Mouse (Mus musculus): ENCODE measurements at regions not wholly inside any gene's neighbourhood (a gene's known extent, or its start where the extent isn't known, plus 50 kb on each side); places are given as distances from the start of the nearest gene placed in this dataset.

DNA sequence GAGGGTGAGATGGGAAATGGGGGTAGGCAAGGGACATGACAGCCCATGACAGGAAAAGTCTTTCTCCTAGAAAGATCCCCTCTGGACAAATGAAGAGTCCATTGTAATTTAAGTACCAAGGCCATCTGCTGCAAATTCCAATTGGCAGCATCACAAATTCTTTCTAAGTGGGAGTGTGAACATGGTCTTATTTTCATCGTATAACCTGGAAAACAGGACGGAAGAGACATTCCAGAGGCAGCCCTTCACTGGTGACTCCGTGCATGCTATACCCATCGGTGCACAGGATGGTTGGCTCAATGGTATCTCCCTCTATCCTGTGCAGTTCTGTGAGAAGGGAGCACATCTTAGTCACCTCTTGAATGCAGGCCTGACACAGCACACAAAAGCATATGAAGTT lies 249.8 kb downstream of the Gm9195 start:
- Histone ChIP-seq H3K27me3 (ENCODE audit: insufficient read depth, low read length) (no peaks in the 10 kb centered on the region), H3K9me3 (ENCODE audit: low read depth, low read length) (no peaks in the 10 kb centered on the region), H3K4me3 (ENCODE audit: low read depth, low read length) (no peak overlapping the region), H3K9ac (no peak overlapping the region), H3K36me3 (ENCODE audit: insufficient read depth) (no peaks in the 10 kb centered on the region), H3K27ac (ENCODE audit: low read depth) (no peak overlapping the region), H3K4me1 (ENCODE audit: insufficient read depth) (no peaks in the 10 kb centered on the region), H3K4me2 (no peak overlapping the region)
- 82% methylated on average over 4 of the region's 4 CpGs for WGBS
- no peak for TF ChIP-seq CTCF (IDR thresholded peaks at IDR 0.05; ENCODE audit: low read depth)
- DNase-seq (no peak), ATAC-seq (ENCODE audit: insufficient read depth) (no peak)

DNA sequence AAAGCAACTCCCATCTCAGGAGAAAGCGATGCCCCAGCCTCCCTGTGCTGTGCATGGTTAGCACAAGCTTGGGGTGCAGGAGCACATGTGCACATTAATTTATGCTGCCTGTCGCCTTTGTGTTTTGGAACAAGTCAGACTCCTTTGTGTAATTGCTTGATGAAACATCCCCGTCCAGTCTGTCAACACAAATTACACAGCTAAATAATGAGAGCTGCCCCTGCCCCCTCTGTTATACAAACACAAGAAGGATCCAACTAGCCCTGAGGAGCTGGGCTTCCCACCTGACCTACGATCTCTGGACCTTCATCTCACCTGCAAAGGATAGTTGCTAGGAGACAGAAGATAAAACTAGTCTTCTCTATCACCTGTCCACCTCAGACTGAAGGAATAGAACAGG lies 251.4 kb downstream of the Gm9195 start:
- Histone ChIP-seq H3K9me3 (ENCODE audit: low read depth, low read length) (no peaks in the 10 kb centered on the region), H3K4me3 (ENCODE audit: low read depth, low read length) (no peak overlapping the region), H3K36me3 (ENCODE audit: insufficient read depth) (no peaks in the 10 kb centered on the region), H3K27ac (ENCODE audit: low read depth) (no peak overlapping the region), H3K4me1 (ENCODE audit: insufficient read depth) (no peaks in the 10 kb centered on the region), H3K4me2 (no peak overlapping the region), H3K9ac (no peak overlapping the region), H3K27me3 (ENCODE audit: insufficient read depth, low read length) (no peaks in the 10 kb centered on the region)
- no peak for DNase-seq
- no peak for TF ChIP-seq CTCF (IDR thresholded peaks at IDR 0.05; ENCODE audit: low read depth)
- no peak for ATAC-seq (ENCODE audit: insufficient read depth)
- 26% methylated on average over 4 of the region's 4 CpGs for WGBS

DNA sequence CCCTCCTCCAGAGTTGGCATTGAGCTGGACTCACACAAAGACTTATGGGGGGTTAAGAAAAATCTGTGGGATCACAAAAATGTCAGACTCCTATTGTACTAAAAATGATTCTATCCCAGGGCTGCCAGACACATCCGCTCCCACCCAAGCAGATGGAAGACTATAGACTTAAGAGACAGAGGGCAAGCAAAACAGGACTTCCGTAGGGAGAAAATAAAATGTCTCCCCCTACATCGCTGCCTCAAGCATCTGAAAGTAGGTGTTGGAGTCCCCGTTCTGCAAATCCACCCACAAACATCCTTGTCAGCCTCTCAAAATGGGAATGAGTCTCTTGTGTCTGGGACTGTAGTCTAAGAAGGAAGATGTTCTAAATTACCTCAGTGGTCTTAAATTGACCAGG lies 253.3 kb downstream of the Gm9195 start:
- no peak for ATAC-seq (ENCODE audit: insufficient read depth)
- no peaks in the 10 kb centered on the region for H3K9me3 ChIP-seq (ENCODE audit: low read depth, low read length)
- no peak overlapping the region for H3K9ac ChIP-seq
- H3K27me3 ChIP-seq (ENCODE audit: insufficient read depth, low read length): no peaks in the 10 kb centered on the region
- no peak overlapping the region for H3K4me2 ChIP-seq
- TF ChIP-seq CTCF (IDR thresholded peaks at IDR 0.05; ENCODE audit: low read depth): no peak
- 91% methylated on average over 4 of the region's 4 CpGs for WGBS
- no peak for DNase-seq
- H3K27ac ChIP-seq (ENCODE audit: low read depth): no peak overlapping the region
- H3K4me1 ChIP-seq (ENCODE audit: insufficient read depth): no peaks in the 10 kb centered on the region
- H3K36me3 ChIP-seq (ENCODE audit: insufficient read depth): no peaks in the 10 kb centered on the region
- no peak overlapping the region for H3K4me3 ChIP-seq (ENCODE audit: low read depth, low read length)

DNA sequence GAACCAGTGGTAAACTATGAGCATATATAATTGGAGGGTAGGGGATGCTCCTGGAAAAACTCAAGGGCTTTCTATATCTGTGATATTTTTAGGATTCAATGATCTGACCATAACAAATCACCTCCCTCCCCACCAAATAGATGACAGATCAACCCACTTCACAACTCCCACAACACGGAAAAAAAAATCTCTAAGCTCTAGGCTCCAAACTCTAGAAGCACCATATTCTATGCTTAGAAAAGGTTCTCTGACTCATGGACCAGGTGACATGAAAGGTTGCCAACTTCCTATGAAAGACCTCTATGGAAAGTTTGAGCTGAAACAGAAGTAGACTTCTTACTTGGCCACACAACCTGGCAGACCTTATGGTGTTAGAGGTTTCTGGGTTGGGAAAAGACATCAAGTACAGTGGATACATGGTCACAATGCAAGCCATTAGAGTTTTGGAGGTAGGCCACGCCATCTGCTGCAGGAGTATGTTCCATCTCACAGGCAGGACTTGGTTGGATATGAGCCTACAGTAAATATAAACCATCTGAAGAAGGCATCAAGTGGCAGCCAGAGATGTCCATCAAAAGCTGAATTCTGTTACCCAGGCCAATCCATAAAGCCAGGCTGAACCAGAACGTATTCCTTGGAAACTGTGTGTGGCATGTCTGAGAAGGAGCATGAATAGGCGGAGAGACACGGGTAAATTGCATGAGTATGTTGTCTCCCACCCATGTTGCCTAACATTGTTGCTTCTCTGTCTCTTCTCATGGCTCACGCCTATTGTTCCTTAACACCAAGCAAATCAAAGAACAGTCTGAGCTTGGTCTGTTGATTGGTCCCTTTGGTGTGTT lies 257.2 kb downstream of the Gm9195 start:
- ATAC-seq (ENCODE audit: insufficient read depth): no peak
- H3K9me3 ChIP-seq (ENCODE audit: low read depth, low read length): no peaks in the 10 kb centered on the region
- WGBS: 74% methylated on average over 6 of the region's 6 CpGs
- H3K36me3 ChIP-seq (ENCODE audit: insufficient read depth): no peaks in the 10 kb centered on the region
- H3K27me3 ChIP-seq (ENCODE audit: insufficient read depth, low read length): no peaks in the 10 kb centered on the region
- no peak overlapping the region for H3K27ac ChIP-seq (ENCODE audit: low read depth)
- no peaks in the 10 kb centered on the region for H3K4me1 ChIP-seq (ENCODE audit: insufficient read depth)
- H3K4me2 ChIP-seq: no peak overlapping the region
- DNase-seq: no peak
- no peak overlapping the region for H3K9ac ChIP-seq
- no peak overlapping the region for H3K4me3 ChIP-seq (ENCODE audit: low read depth, low read length)
- no peak for TF ChIP-seq CTCF (IDR thresholded peaks at IDR 0.05; ENCODE audit: low read depth)

DNA sequence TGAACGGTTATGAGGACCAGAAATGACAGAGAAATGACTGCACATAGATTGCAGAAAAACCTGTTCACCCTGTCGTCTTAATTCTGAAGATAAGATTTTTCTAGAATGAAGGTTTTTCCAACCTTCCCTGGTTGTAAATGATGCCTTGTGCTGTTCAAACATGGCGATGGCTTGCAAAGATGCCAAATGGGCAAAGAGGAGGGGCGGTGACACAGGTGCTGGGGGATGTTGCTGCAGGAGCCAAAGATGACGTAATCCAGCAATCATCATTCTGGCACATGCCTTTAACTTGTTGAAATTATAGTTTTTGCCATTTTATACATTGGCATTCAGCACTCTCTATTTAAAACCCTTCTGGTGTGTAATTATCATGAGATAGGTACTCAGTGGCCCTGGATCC lies 263.8 kb downstream of the Gm9195 start:
- Histone ChIP-seq H3K36me3 (ENCODE audit: insufficient read depth) (no peaks in the 10 kb centered on the region), H3K4me1 (ENCODE audit: insufficient read depth) (no peaks in the 10 kb centered on the region), H3K27ac (ENCODE audit: low read depth) (no peak overlapping the region), H3K4me2 (no peak overlapping the region), H3K27me3 (ENCODE audit: insufficient read depth, low read length) (no peaks in the 10 kb centered on the region), H3K4me3 (ENCODE audit: low read depth, low read length) (no peak overlapping the region), H3K9ac (no peak overlapping the region), H3K9me3 (ENCODE audit: low read depth, low read length) (no peaks in the 10 kb centered on the region)
- TF ChIP-seq CTCF (IDR thresholded peaks at IDR 0.05; ENCODE audit: low read depth): no peak
- 68% methylated on average over 5 of the region's 5 CpGs for WGBS
- DNase-seq (no peak), ATAC-seq (ENCODE audit: insufficient read depth) (no peak)

DNA sequence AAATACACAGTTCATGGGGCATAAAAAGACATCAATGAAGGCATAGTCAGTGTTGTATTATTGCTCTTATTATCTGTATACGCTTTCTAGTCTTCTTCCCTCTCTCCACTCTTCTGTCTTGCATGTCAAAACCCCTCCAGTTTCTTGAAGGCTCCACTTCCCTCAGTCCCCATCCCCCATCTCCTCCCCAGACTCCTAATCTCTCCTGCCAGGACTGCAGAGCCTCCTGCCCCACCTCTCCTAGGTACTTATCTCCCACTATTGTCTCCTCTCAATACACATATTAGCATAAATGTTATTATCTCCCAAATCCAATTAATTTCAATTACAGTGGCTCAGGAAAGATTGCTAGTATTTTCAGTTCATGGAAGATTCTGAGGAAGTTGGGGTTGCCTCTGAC lies 264.2 kb downstream of the Gm9195 start:
- Histone ChIP-seq H3K4me2 (no peak overlapping the region), H3K27me3 (ENCODE audit: insufficient read depth, low read length) (no peaks in the 10 kb centered on the region), H3K4me3 (ENCODE audit: low read depth, low read length) (no peak overlapping the region), H3K27ac (ENCODE audit: low read depth) (no peak overlapping the region), H3K9me3 (ENCODE audit: low read depth, low read length) (no peaks in the 10 kb centered on the region), H3K36me3 (ENCODE audit: insufficient read depth) (no peaks in the 10 kb centered on the region), H3K4me1 (ENCODE audit: insufficient read depth) (no peaks in the 10 kb centered on the region), H3K9ac (no peak overlapping the region)
- ATAC-seq (ENCODE audit: insufficient read depth): no peak
- DNase-seq: no peak
- TF ChIP-seq CTCF (IDR thresholded peaks at IDR 0.05; ENCODE audit: low read depth): no peak
- 62% methylated on average over 1 of the region's 1 CpGs for WGBS

DNA sequence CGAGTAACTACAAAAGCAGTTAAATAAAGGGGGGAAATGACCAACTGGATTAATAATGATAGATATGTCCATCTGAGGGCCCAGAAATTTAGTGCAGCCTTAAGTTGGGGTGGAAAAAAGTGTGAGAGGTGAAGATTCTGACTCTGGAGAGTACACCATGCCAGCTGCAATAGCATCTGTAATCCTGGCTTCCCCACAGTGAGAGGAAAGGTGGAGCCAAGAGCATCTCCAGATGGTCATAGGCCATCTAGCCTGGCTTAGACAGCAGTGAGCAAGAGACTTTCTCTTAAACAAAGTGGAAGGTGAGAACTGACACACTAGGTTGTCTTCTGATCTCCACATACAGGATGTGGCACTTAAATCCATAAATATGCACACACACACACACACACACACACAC lies 264.7 kb downstream of the Gm9195 start:
- ATAC-seq (ENCODE audit: insufficient read depth): no peak
- 50% methylated on average over 1 of the region's 1 CpGs for WGBS
- TF ChIP-seq CTCF (IDR thresholded peaks at IDR 0.05; ENCODE audit: low read depth): no peak

More for the DNA sequence above, 264.7 kb downstream of the Gm9195 start:
- no peak overlapping the region for H3K4me2 ChIP-seq
- H3K9me3 ChIP-seq (ENCODE audit: low read depth, low read length): no peaks in the 10 kb centered on the region
- no peaks in the 10 kb centered on the region for H3K27me3 ChIP-seq (ENCODE audit: insufficient read depth, low read length)
- H3K27ac ChIP-seq (ENCODE audit: low read depth): no peak overlapping the region
- H3K36me3 ChIP-seq (ENCODE audit: insufficient read depth): no peaks in the 10 kb centered on the region
- H3K4me3 ChIP-seq (ENCODE audit: low read depth, low read length): no peak overlapping the region
- no peaks in the 10 kb centered on the region for H3K4me1 ChIP-seq (ENCODE audit: insufficient read depth)
- no peak for DNase-seq
- no peak overlapping the region for H3K9ac ChIP-seq
